Mouse (Mus musculus): ENCODE results near the gene Rnf8. TPM values are rescaled to one million over a fixed set of nuclear protein-coding genes. Genes with fewer than 3 reads are reported as not detected.

Gene Rnf8
- polyA plus RNA-seq, 1 experiment from 2014 or later, result 76.0 TPM

GRCm38 (mm10) chr17:29585446-29585845, 29.1 kb upstream of the Rnf8 start:
- no peak overlapping the region for H3K4me2 ChIP-seq (ENCODE audit: low read length)
- WGBS, result 84% methylated on average over 6 of the region's 6 CpGs
- no peaks in the 10 kb centered on the region for H3K9me3 ChIP-seq (ENCODE audit: control insufficient read depth, low read length)
- no peak overlapping the region for H3K4me3 ChIP-seq (ENCODE audit: low read depth, low read length)
- no peaks in the 10 kb centered on the region for H3K27me3 ChIP-seq (replicated peaks; ENCODE audit: control insufficient read depth, insufficient read depth, low read length)
- ATAC-seq (replicated peaks; ENCODE audit: low FRiP score, low TSS enrichment, low read depth) (no peak), DNase-seq (ENCODE audit: low spot score) (no peak)
- peaks cover 3% of the 10 kb centered on the region; the same call in 1 of the 2 replicates for H3K4me1 ChIP-seq (replicated peaks; ENCODE audit: control insufficient read depth, insufficient read depth, low read length)
- H3K9ac ChIP-seq (ENCODE audit: low read length), result no peak overlapping the region
- peaks cover 27% of the 10 kb centered on the region for H3K36me3 ChIP-seq (ENCODE audit: control insufficient read depth, insufficient read depth, low read length)
- H3K27ac ChIP-seq (ENCODE audit: low read depth), result no peak overlapping the region

- Histone ChIP-seq H3K9me3 (ENCODE audit: control insufficient read depth, low read length) (no peaks in the 10 kb centered on the region), H3K4me1 (replicated peaks; ENCODE audit: control insufficient read depth, insufficient read depth, low read length) (peaks cover 3% of the 10 kb centered on the region; the same call in 1 of the 2 replicates), H3K27ac (ENCODE audit: low read depth) (no peak overlapping the region), H3K9ac (ENCODE audit: low read length) (no peak overlapping the region), H3K4me2 (ENCODE audit: low read length) (no peak overlapping the region), H3K27me3 (replicated peaks; ENCODE audit: control insufficient read depth, insufficient read depth, low read length) (no peaks in the 10 kb centered on the region), H3K4me3 (ENCODE audit: low read depth, low read length) (no peak overlapping the region), H3K36me3 (ENCODE audit: control insufficient read depth, insufficient read depth, low read length) (peaks cover 22% of the 10 kb centered on the region)
- WGBS, result 85% methylated on average over 9 of the region's 9 CpGs
- DNase-seq (ENCODE audit: low spot score) (no peak), ATAC-seq (replicated peaks; ENCODE audit: low FRiP score, low TSS enrichment, low read depth) (no peak)
Observed at GRCm38 (mm10) chr17:29586921-29587320, 27.7 kb upstream of the Rnf8 start.

- H3K9ac ChIP-seq (ENCODE audit: low read length), result no peak overlapping the region
- no peaks in the 10 kb centered on the region for H3K27me3 ChIP-seq (replicated peaks; ENCODE audit: control insufficient read depth, insufficient read depth, low read length)
- H3K9me3 ChIP-seq (ENCODE audit: control insufficient read depth, low read length), result no peaks in the 10 kb centered on the region
- ATAC-seq (replicated peaks; ENCODE audit: low FRiP score, low TSS enrichment, low read depth), result no peak
- WGBS, result 36% methylated on average over 11 of the region's 11 CpGs
- no peak for DNase-seq (ENCODE audit: low spot score)
- 0 out of 2 replicates have a peak overlapping the region, but pooled peaks have one; percentile 3 for H3K27ac ChIP-seq (ENCODE audit: low read depth)
- peaks cover 3% of the 10 kb centered on the region; the same call in 1 of the 2 replicates for H3K4me1 ChIP-seq (replicated peaks; ENCODE audit: control insufficient read depth, insufficient read depth, low read length)
- H3K36me3 ChIP-seq (ENCODE audit: control insufficient read depth, insufficient read depth, low read length), result peaks cover 12% of the 10 kb centered on the region; the same call in 1 of the 2 replicates
- no peak overlapping the region for H3K4me3 ChIP-seq (ENCODE audit: low read depth, low read length)
- no peak overlapping the region for H3K4me2 ChIP-seq (ENCODE audit: low read length)
Observed at GRCm38 (mm10) chr17:29589221-29589898, 25.2 kb upstream of the Rnf8 start.

GRCm38 (mm10) chr17:29595891-29596770, 18.5 kb upstream of the Rnf8 start:
- DNase-seq (ENCODE audit: low spot score) (no peak), ATAC-seq (replicated peaks; ENCODE audit: low FRiP score, low TSS enrichment, low read depth) (no peak)
- Histone ChIP-seq H3K9ac (ENCODE audit: low read length) (no peak overlapping the region), H3K36me3 (ENCODE audit: control insufficient read depth, insufficient read depth, low read length) (peaks cover 41% of the 10 kb centered on the region), H3K4me2 (ENCODE audit: low read length) (no peak overlapping the region), H3K27ac (ENCODE audit: low read depth) (no peak overlapping the region), H3K4me1 (replicated peaks; ENCODE audit: control insufficient read depth, insufficient read depth, low read length) (no peaks in the 10 kb centered on the region), H3K27me3 (replicated peaks; ENCODE audit: control insufficient read depth, insufficient read depth, low read length) (no peaks in the 10 kb centered on the region), H3K4me3 (ENCODE audit: low read depth, low read length) (no peak overlapping the region), H3K9me3 (ENCODE audit: control insufficient read depth, low read length) (no peaks in the 10 kb centered on the region)
- 81% methylated on average over 14 of the region's 15 CpGs for WGBS

GRCm38 (mm10) chr17:29596771-29597132, 17.8 kb upstream of the Rnf8 start:
- Histone ChIP-seq H3K27me3 (replicated peaks; ENCODE audit: control insufficient read depth, insufficient read depth, low read length) (no peaks in the 10 kb centered on the region), H3K4me2 (ENCODE audit: low read length) (no peak overlapping the region), H3K4me1 (replicated peaks; ENCODE audit: control insufficient read depth, insufficient read depth, low read length) (no peaks in the 10 kb centered on the region), H3K27ac (ENCODE audit: low read depth) (no peak overlapping the region), H3K36me3 (ENCODE audit: control insufficient read depth, insufficient read depth, low read length) (peaks cover 41% of the 10 kb centered on the region), H3K4me3 (ENCODE audit: low read depth, low read length) (no peak overlapping the region), H3K9ac (ENCODE audit: low read length) (no peak overlapping the region), H3K9me3 (ENCODE audit: control insufficient read depth, low read length) (no peaks in the 10 kb centered on the region)
- DNase-seq (ENCODE audit: low spot score) (no peak), ATAC-seq (replicated peaks; ENCODE audit: low FRiP score, low TSS enrichment, low read depth) (no peak)
- 93% methylated on average over 13 of the region's 13 CpGs for WGBS

- Histone ChIP-seq H3K4me3 (ENCODE audit: low read depth, low read length) (no peak overlapping the region), H3K36me3 (ENCODE audit: control insufficient read depth, insufficient read depth, low read length) (peaks cover 44% of the 10 kb centered on the region), H3K4me1 (replicated peaks; ENCODE audit: control insufficient read depth, insufficient read depth, low read length) (no peaks in the 10 kb centered on the region), H3K27me3 (replicated peaks; ENCODE audit: control insufficient read depth, insufficient read depth, low read length) (no peaks in the 10 kb centered on the region), H3K27ac (ENCODE audit: low read depth) (no peak overlapping the region), H3K9ac (ENCODE audit: low read length) (no peak overlapping the region), H3K4me2 (ENCODE audit: low read length) (no peak overlapping the region), H3K9me3 (ENCODE audit: control insufficient read depth, low read length) (0 out of 2 replicates have a peak, but pooled peaks cover 4% of the 10 kb centered on the region)
- DNase-seq (ENCODE audit: low spot score) (no peak), ATAC-seq (replicated peaks; ENCODE audit: low FRiP score, low TSS enrichment, low read depth) (no peak)
- WGBS, result 94% methylated on average over 14 of the region's 14 CpGs
Observed at GRCm38 (mm10) chr17:29599051-29599450, 15.5 kb upstream of the Rnf8 start.

- no peaks in the 10 kb centered on the region for H3K4me1 ChIP-seq (replicated peaks; ENCODE audit: control insufficient read depth, insufficient read depth, low read length)
- H3K9ac ChIP-seq (ENCODE audit: low read length), result no peak overlapping the region
- peaks cover 45% of the 10 kb centered on the region for H3K36me3 ChIP-seq (ENCODE audit: control insufficient read depth, insufficient read depth, low read length)
- H3K4me2 ChIP-seq (ENCODE audit: low read length), result no peak overlapping the region
- H3K27me3 ChIP-seq (replicated peaks; ENCODE audit: control insufficient read depth, insufficient read depth, low read length), result no peaks in the 10 kb centered on the region
- DNase-seq (ENCODE audit: low spot score) (no peak), ATAC-seq (replicated peaks; ENCODE audit: low FRiP score, low TSS enrichment, low read depth) (no peak)
- 87% methylated on average over 8 of the region's 8 CpGs for WGBS
- H3K27ac ChIP-seq (ENCODE audit: low read depth), result no peak overlapping the region
- 0 out of 2 replicates have a peak, but pooled peaks cover 4% of the 10 kb centered on the region for H3K9me3 ChIP-seq (ENCODE audit: control insufficient read depth, low read length)
- H3K4me3 ChIP-seq (ENCODE audit: low read depth, low read length), result no peak overlapping the region
Observed at GRCm38 (mm10) chr17:29599537-29599936, 15.1 kb upstream of the Rnf8 start.

- 54% methylated on average over 4 of the region's 4 CpGs for WGBS
- Histone ChIP-seq H3K9me3 (ENCODE audit: control insufficient read depth, low read length) (0 out of 2 replicates have a peak, but pooled peaks cover 4% of the 10 kb centered on the region), H3K9ac (ENCODE audit: low read length) (no peak overlapping the region), H3K4me1 (replicated peaks; ENCODE audit: control insufficient read depth, insufficient read depth, low read length) (no peaks in the 10 kb centered on the region), H3K27me3 (replicated peaks; ENCODE audit: control insufficient read depth, insufficient read depth, low read length) (no peaks in the 10 kb centered on the region), H3K4me3 (ENCODE audit: low read depth, low read length) (no peak overlapping the region), H3K27ac (ENCODE audit: low read depth) (no peak overlapping the region), H3K36me3 (ENCODE audit: control insufficient read depth, insufficient read depth, low read length) (peaks cover 37% of the 10 kb centered on the region), H3K4me2 (ENCODE audit: low read length) (no peak overlapping the region)
- no peak for DNase-seq (ENCODE audit: low spot score)
- ATAC-seq (replicated peaks; ENCODE audit: low FRiP score, low TSS enrichment, low read depth), result no peak
Observed at GRCm38 (mm10) chr17:29601391-29601790, 13.2 kb upstream of the Rnf8 start.

Measured in intestine, embryonic 14.5 days (tissue).